Mouse (Mus musculus) olfactory bulb, adult 2 months (tissue): ENCODE data around the gene Lrp5.

ENCODE experiments used
- CTCF ChIP-seq: fragments of 200-500 bp; IDR thresholded peaks from 2 replicates; pipeline ENCODE4 v1.5.1; 2012; ENCODE audit warnings: low read depth, mild to moderate bottlenecking, low read length, moderate library complexity; ENCODE audit not compliant: insufficient read depth
- POLR2A ChIP-seq: fragments of 200-500 bp; IDR thresholded peaks from 2 replicates; pipeline ENCODE4 v1.6.1; 2012; ENCODE audit warnings: mild to moderate bottlenecking, low read depth, low read length, moderate library complexity; ENCODE audit not compliant: insufficient read depth

GRCm38 (mm10) chr19:3723904-3724303 is 37.5 kb upstream of the Lrp5 start:
- TF ChIP-seq POLR2A = no peak
- TF ChIP-seq CTCF = no peak
